Mouse (Mus musculus) intestine, embryonic 14.5 days (tissue): ENCODE data around the gene Hk2. TPM values are rescaled to one million over a fixed set of nuclear protein-coding genes. Genes with fewer than 3 reads are reported as not detected.

Experiments used
- ATAC-seq: fragments of 200-750 bp; cut with Nextera tagmentation; replicated peaks from 2 replicates; pipeline ENCODE4 v1.8.0; 2017; ENCODE audit warnings: low read depth, moderate number of reproducible peaks, moderate TSS enrichment, moderate library complexity; ENCODE audit not compliant: low FRiP score, low TSS enrichment
- DNase-seq: peaks from one replicate; pipeline ENCODE4 v3.0.0-alpha.2; 2018; ENCODE audit warnings: low spot score
- H3K27ac ChIP-seq: fragments of 300-500 bp; sonication (generic); 2 replicates; pipeline ENCODE4 v1.5.1; 2014; ENCODE audit warnings: low read depth, mild to moderate bottlenecking, control low read depth
- H3K27me3 ChIP-seq: fragments of 300-500 bp; sonication (generic); replicated peaks from 2 replicates; pipeline ENCODE4 v1.6.1; 2014; ENCODE audit warnings: low read length, control low read depth; ENCODE audit not compliant: control insufficient read depth, insufficient read depth
- H3K36me3 ChIP-seq: fragments of 300-500 bp; sonication (generic); 2 replicates; pipeline ENCODE4 v1.6.1; 2014; ENCODE audit warnings: low read length, control low read depth; ENCODE audit not compliant: control insufficient read depth, insufficient read depth
- H3K4me1 ChIP-seq: fragments of 300-500 bp; sonication (generic); replicated peaks from 2 replicates; pipeline ENCODE4 v1.6.1; 2014; ENCODE audit warnings: low read length, control low read depth, mixed read lengths; ENCODE audit not compliant: control insufficient read depth, insufficient read depth
- H3K4me2 ChIP-seq: fragments of 300-500 bp; sonication (generic); 2 replicates; pipeline ENCODE4 v1.6.1; 2014; ENCODE audit warnings: low read length
- H3K4me3 ChIP-seq: fragments of 300-500 bp; sonication (generic); 2 replicates; pipeline ENCODE4 v1.5.1; 2014; ENCODE audit warnings: low read depth, low read length, control low read depth, mixed read lengths
- H3K9ac ChIP-seq: fragments of 300-500 bp; sonication (generic); 2 replicates; pipeline ENCODE4 v1.6.1; 2014; ENCODE audit warnings: mild to moderate bottlenecking, low read length
- H3K9me3 ChIP-seq: fragments of 300-500 bp; sonication (generic); 2 replicates; pipeline ENCODE4 v1.6.1; 2016; ENCODE audit warnings: low read length, control low read depth; ENCODE audit not compliant: control insufficient read depth
- whole genome bisulfite sequencing: fragments of 180-500 bp; shearing (Covaris S2); extraction: QIAGEN DNeasy Blood & Tissue Kit; methylation state at CpG from one replicate; pipeline ENCODE4 v1.1.7; 2014; 5-methylcytosine and 5-hydroxymethylcytosine counted together
- polyA plus RNA-seq: library from polyadenylated mRNA; unstranded; fragments of >200 nt; fragmentation: Nextera tagmentation; extraction: Ambion mirVana; gene quantifications from 2 replicates; pipeline ENCODE4 v1.2.1, GENCODE M21; 2014

Hk2 gene
- polyA plus RNA-seq, 1 experiment from 2014 or later = 32.3 TPM

- no peaks in the 10 kb centered on the region for H3K9me3 ChIP-seq
- no peak for DNase-seq
- peaks cover 16% of the 10 kb centered on the region for H3K36me3 ChIP-seq
- 0 out of 2 replicates have a peak, but pooled peaks cover 2% of the 10 kb centered on the region for H3K4me1 ChIP-seq
- no peak overlapping the region for H3K4me2 ChIP-seq
- H3K4me3 ChIP-seq = no peak overlapping the region
- H3K27me3 ChIP-seq = no peaks in the 10 kb centered on the region
- H3K27ac ChIP-seq = no peak overlapping the region
- 71% methylated on average over 14 of the region's 14 CpGs for WGBS
- H3K9ac ChIP-seq = no peak overlapping the region
- no peak for ATAC-seq
These were observed 20.5 kb downstream of the Hk2 start for GRCm38 (mm10) chr6:82753638-82754361.

DNA sequence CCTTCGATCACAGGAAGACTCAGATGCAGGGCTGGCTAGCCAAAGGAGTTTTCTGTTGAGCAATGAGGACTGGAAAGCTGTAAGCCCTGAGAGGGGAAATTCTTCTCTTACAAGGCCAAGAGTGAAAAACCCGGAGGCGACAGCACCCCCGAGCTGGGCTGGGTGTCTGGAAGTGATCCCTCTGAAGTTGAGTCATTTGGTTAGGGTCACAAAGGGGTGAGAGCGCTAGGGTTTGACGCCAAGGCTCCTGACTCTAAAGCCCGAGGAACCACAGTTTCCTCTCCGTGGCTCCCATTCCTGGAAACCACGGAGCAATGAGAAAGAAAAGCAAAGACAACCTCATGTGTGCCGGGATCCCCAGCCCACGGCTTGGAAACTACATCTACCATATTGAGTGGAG lies 21.2 kb downstream of the Hk2 start:
- Histone ChIP-seq H3K4me1 (0 out of 2 replicates have a peak, but pooled peaks cover 2% of the 10 kb centered on the region), H3K4me3 (no peak overlapping the region), H3K9ac (no peak overlapping the region), H3K9me3 (no peaks in the 10 kb centered on the region), H3K27me3 (no peaks in the 10 kb centered on the region), H3K27ac (no peak overlapping the region), H3K36me3 (peaks cover 21% of the 10 kb centered on the region), H3K4me2 (no peak overlapping the region)
- no peak for DNase-seq
- no peak for ATAC-seq
- WGBS = 58% methylated on average over 11 of the region's 11 CpGs

DNA sequence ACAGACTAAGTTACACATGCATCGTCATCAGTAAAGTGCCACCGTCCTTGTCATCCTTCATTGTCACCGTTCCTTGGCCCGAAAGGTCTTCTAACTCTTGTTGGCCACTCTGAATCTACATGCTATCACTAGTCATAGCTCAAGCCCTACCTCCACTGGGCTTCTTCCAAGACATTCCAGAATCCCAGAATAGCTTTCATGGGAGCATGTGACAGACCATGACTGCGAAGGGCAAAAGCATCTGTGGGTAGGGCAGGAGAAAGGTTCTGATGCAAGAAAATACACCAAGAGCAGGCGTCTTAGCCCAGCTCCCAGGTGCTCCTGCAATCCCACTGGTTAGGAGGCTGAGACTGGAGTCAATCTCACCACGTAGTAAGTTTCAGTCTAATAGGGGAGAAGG lies 22.5 kb downstream of the Hk2 start:
- H3K4me2 ChIP-seq = no peak overlapping the region
- H3K9me3 ChIP-seq = no peaks in the 10 kb centered on the region
- 96% methylated on average over 7 of the region's 7 CpGs for whole genome bisulfite sequencing
- H3K36me3 ChIP-seq = peaks cover 22% of the 10 kb centered on the region
- DNase-seq (no peak), ATAC-seq (no peak)
- no peak overlapping the region for H3K4me3 ChIP-seq
- H3K9ac ChIP-seq = no peak overlapping the region
- H3K27me3 ChIP-seq = no peaks in the 10 kb centered on the region
- no peak overlapping the region for H3K27ac ChIP-seq
- 0 out of 2 replicates have a peak, but pooled peaks cover 2% of the 10 kb centered on the region for H3K4me1 ChIP-seq

DNA sequence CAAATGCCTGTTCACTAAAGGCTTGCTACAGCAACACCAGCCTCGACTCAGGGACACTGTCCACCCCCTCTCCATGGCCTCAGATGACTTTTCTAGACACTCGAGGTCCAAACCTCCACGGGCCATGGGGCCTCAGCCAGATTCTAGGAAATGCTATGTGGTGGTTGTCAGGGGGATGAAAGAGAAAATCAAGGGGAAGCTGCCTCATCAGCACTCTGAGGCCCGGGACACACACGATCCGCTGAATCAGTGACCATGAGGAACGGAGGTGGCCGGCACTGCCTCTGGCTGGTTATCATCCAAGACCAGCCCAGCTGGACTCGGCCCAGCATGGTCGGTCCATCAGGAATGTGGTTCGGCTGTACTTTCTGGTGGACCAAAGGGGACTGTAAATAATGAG lies 23.2 kb downstream of the Hk2 start:
- WGBS = 90% methylated on average over 11 of the region's 11 CpGs
- Histone ChIP-seq H3K36me3 (peaks cover 26% of the 10 kb centered on the region), H3K27ac (no peak overlapping the region), H3K4me1 (0 out of 2 replicates have a peak, but pooled peaks cover 2% of the 10 kb centered on the region), H3K4me2 (no peak overlapping the region), H3K9me3 (no peaks in the 10 kb centered on the region), H3K9ac (no peak overlapping the region), H3K27me3 (no peaks in the 10 kb centered on the region), H3K4me3 (no peak overlapping the region)
- ATAC-seq (no peak), DNase-seq (no peak)

DNA sequence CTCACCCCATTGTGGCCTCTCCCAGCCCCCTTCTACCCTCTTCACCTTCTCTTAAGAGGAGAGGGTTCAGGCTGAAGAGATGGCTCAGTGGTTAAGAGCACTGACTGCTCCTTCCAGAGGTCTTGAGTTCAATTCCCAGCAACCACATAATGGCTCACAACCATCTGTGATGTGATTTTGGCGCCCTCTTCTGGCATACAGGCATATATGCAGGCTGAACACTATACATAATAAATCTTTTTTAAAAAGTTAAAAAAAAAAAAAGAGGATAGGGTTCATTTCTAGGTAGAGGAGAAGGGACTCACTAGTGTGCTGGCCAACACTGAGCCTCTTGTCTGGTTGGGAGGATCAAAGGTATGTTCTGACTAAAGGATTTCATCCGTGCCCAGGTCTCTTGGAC lies 24.2 kb downstream of the Hk2 start:
- no peak for DNase-seq
- Histone ChIP-seq H3K27me3 (no peaks in the 10 kb centered on the region), H3K4me2 (no peak overlapping the region), H3K4me1 (0 out of 2 replicates have a peak, but pooled peaks cover 2% of the 10 kb centered on the region), H3K9ac (no peak overlapping the region), H3K27ac (no peak overlapping the region), H3K4me3 (no peak overlapping the region), H3K9me3 (no peaks in the 10 kb centered on the region), H3K36me3 (peaks cover 27% of the 10 kb centered on the region)
- ATAC-seq = no peak
- 53% methylated on average over 2 of the region's 2 CpGs for WGBS

DNA sequence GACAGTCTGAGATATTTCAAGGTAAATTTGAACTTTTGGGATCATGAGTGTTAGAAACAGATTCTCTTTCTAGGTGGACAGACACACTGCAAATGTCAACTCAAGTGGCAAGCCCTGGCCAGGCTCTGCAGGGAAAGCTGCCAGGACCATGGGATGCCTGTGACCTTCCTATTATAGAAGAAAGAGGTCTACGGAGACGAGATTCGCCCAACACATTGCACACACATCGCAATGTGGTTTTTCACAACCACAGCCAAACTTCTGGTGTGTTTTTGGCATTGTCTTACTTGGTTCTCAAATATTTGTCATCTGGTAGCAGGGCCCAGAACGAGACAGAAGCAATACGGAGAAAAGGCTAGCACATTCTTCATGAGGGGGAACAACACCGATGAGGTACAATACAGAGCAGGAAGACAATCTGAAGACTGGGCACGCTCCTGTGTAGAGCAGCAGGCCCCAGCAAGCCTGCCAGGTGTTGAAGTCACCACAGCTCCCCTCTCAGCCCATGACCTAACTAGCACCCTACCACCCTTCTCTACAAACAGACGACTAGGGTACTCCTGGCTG lies 26.1 kb downstream of the Hk2 start:
- 91% methylated on average over 9 of the region's 9 CpGs for WGBS
- H3K27me3 ChIP-seq = no peaks in the 10 kb centered on the region

DNA sequence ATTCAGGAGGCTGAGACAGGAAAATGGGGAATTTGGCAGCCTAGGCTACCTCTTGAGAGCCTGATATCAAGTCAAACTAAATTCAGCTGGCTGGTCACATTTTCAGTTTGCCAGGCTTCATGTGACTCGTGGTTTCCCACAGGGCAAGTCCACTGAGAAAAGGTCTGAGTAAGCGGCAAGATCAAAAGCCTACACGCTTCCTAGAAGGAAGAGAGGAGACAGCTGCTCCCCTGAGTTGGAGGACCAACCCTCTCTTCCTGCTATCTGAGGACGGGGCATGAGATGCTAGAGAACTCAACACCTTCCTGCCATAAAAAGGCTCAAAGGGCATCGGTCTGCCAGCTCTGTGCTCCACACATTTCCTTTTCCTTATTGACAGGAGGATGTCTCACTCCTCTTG lies 27.2 kb downstream of the Hk2 start:
- Histone ChIP-seq H3K36me3 (peaks cover 53% of the 10 kb centered on the region), H3K27ac (no peak overlapping the region), H3K4me3 (no peak overlapping the region), H3K9me3 (no peaks in the 10 kb centered on the region), H3K4me1 (no peaks in the 10 kb centered on the region), H3K4me2 (no peak overlapping the region), H3K27me3 (no peaks in the 10 kb centered on the region), H3K9ac (no peak overlapping the region)
- DNase-seq = no peak
- 62% methylated on average over 5 of the region's 5 CpGs for WGBS
- no peak; the same call in 1 of the 2 replicates for ATAC-seq

More for the DNA sequence above, 26.1 kb downstream of the Hk2 start:
- Histone ChIP-seq H3K4me3 (no peak overlapping the region), H3K36me3 (peaks cover 44% of the 10 kb centered on the region), H3K4me2 (no peak overlapping the region), H3K9me3 (no peaks in the 10 kb centered on the region), H3K4me1 (no peaks in the 10 kb centered on the region), H3K27ac (no peak overlapping the region), H3K9ac (no peak overlapping the region)
- DNase-seq = no peak
- no peak for ATAC-seq

GRCm38 (mm10) chr6:82744553-82744952 lies 29.7 kb downstream of the Hk2 start:
- ATAC-seq (no peak), DNase-seq (no peak)
- H3K4me2 ChIP-seq = no peak overlapping the region
- 0 out of 2 replicates have a peak, but pooled peaks cover 4% of the 10 kb centered on the region for H3K4me1 ChIP-seq
- H3K9me3 ChIP-seq = no peaks in the 10 kb centered on the region
- no peak overlapping the region for H3K27ac ChIP-seq
- H3K36me3 ChIP-seq = peaks cover 48% of the 10 kb centered on the region
- no peak overlapping the region for H3K9ac ChIP-seq
- no peaks in the 10 kb centered on the region for H3K27me3 ChIP-seq
- no peak overlapping the region for H3K4me3 ChIP-seq
- 85% methylated on average over 9 of the region's 9 CpGs for WGBS

- no peaks in the 10 kb centered on the region for H3K9me3 ChIP-seq
- 0 out of 2 replicates have a peak, but pooled peaks cover 4% of the 10 kb centered on the region for H3K4me1 ChIP-seq
- DNase-seq = no peak
- WGBS = 81% methylated on average over 5 of the region's 5 CpGs
- no peak overlapping the region for H3K4me3 ChIP-seq
- no peak overlapping the region for H3K27ac ChIP-seq
- peaks cover 60% of the 10 kb centered on the region for H3K36me3 ChIP-seq
- no peak overlapping the region for H3K4me2 ChIP-seq
- ATAC-seq = no peak
- H3K27me3 ChIP-seq = no peaks in the 10 kb centered on the region
- no peak overlapping the region for H3K9ac ChIP-seq
These were observed 32.8 kb downstream of the Hk2 start for GRCm38 (mm10) chr6:82741518-82741880.
